Mouse (Mus musculus) embryonic facial prominence, embryonic 15.5 days (tissue): Measurements from ENCODE around the gene Nhp2. TPM values are rescaled to one million over a fixed set of nuclear protein-coding genes. Genes with fewer than 3 reads are reported as not detected.

Experiments used
- ATAC-seq: fragments of 200-750 bp; cut with Nextera tagmentation; 2 replicates; pipeline ENCODE4 v1.8.0; 2017; ENCODE audit warnings: low read depth, moderate TSS enrichment; ENCODE audit not compliant: insufficient number of reproducible peaks, low FRiP score, low TSS enrichment
- H3K27ac ChIP-seq: fragments of 300-500 bp; sonication (generic); replicated peaks from 2 replicates; pipeline ENCODE4 v1.5.1; 2015; ENCODE audit warnings: mild to moderate bottlenecking, inconsistent platforms
- H3K27me3 ChIP-seq: fragments of 300-500 bp; sonication (generic); 2 replicates; pipeline ENCODE4 v1.6.1; 2015; ENCODE audit warnings: inconsistent platforms
- H3K36me3 ChIP-seq: fragments of 300-500 bp; sonication (generic); 2 replicates; pipeline ENCODE4 v1.6.1; 2015; ENCODE audit warnings: mild to moderate bottlenecking, inconsistent platforms
- H3K4me1 ChIP-seq: fragments of 300-500 bp; sonication (generic); 2 replicates; pipeline ENCODE4 v1.6.1; 2015; ENCODE audit warnings: inconsistent platforms
- H3K4me2 ChIP-seq: fragments of 300-500 bp; sonication (generic); replicated peaks from 2 replicates; pipeline ENCODE4 v1.6.1; 2015; ENCODE audit warnings: mild to moderate bottlenecking, inconsistent platforms
- H3K4me3 ChIP-seq: fragments of 300-500 bp; sonication (generic); replicated peaks from 2 replicates; pipeline ENCODE4 v1.5.1; 2015; ENCODE audit warnings: mild to moderate bottlenecking, inconsistent platforms
- H3K9ac ChIP-seq: fragments of 300-500 bp; sonication (generic); 2 replicates; pipeline ENCODE4 v1.6.1; 2015; ENCODE audit warnings: inconsistent platforms
- H3K9me3 ChIP-seq: fragments of 300-500 bp; sonication (generic); replicated peaks from 2 replicates; pipeline ENCODE4 v1.6.1; 2016; ENCODE audit warnings: inconsistent platforms
- WGBS: fragments of 180-500 bp; shearing (Covaris S2); methylation state at CpG from one replicate; pipeline ENCODE4 v1.1.7; 2015; 5-methylcytosine and 5-hydroxymethylcytosine counted together
- polyA plus RNA-seq: library from polyadenylated mRNA; unstranded; fragments of >200 nt; fragmentation: Nextera tagmentation; extraction: Ambion mirVana; gene quantifications from 2 replicates; pipeline ENCODE4 v1.2.1, GENCODE M21; 2015

The Nhp2 gene
- polyA plus RNA-seq, 1 experiment from 2014 or later = 147 TPM

DNA sequence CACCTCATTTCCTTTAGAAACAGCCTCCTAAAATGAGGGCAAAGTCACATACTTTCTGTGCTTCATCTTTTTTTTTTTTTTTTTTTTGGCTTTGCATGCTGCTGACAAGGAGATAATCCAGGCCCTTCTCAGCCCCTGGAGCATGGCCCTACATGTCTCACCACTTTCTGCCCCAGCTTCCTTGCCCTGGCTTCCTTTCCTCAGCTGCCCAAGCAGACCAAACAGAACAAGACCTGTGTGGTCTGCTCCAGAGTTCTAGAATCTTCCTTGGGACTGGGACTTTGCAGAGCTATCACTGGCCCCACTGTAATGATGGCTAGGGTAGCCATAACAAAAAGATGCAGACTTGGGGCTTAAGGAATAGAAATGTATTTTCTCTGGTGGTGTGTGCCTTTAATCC, 29.5 kb upstream of the Nhp2 start:
- Histone ChIP-seq H3K4me2 (no peak overlapping the region), H3K9me3 (no peaks in the 10 kb centered on the region), H3K9ac (no peak overlapping the region), H3K4me3 (no peak overlapping the region), H3K27ac (no peak overlapping the region), H3K27me3 (no peaks in the 10 kb centered on the region), H3K36me3 (peaks cover 77% of the 10 kb centered on the region), H3K4me1 (peaks cover 15% of the 10 kb centered on the region; the same call in 1 of the 2 replicates)
- ATAC-seq = no peak

DNA sequence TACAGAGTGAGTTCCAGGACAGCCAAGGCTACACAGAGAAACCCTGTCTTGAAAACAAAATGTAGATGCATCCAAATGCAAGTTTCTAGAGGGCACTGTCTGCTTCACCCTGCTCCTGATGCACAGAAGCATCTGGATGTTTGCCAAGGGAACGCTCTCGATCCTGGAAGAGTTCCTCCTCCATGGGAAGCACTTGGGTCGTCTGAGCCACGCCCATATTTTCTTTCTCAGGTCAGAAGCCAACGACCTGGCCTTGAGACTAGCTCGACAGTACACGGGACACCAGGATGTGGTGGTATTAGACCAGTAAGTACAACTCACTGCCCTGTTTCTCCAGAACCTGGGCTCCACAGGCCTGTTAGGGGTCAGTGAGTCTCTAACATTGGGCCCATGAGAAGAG, 28.4 kb upstream of the Nhp2 start:
- 70% methylated on average over 7 of the region's 7 CpGs for WGBS
- 0 out of 2 replicates have a peak, but pooled peaks cover 5% of the 10 kb centered on the region for H3K4me1 ChIP-seq
- no peak for ATAC-seq
- H3K9ac ChIP-seq = no peak overlapping the region
- no peak overlapping the region for H3K4me3 ChIP-seq
- no peak overlapping the region for H3K4me2 ChIP-seq
- peaks cover 89% of the 10 kb centered on the region for H3K36me3 ChIP-seq
- no peaks in the 10 kb centered on the region for H3K9me3 ChIP-seq
- H3K27ac ChIP-seq = no peak overlapping the region
- no peaks in the 10 kb centered on the region for H3K27me3 ChIP-seq

DNA sequence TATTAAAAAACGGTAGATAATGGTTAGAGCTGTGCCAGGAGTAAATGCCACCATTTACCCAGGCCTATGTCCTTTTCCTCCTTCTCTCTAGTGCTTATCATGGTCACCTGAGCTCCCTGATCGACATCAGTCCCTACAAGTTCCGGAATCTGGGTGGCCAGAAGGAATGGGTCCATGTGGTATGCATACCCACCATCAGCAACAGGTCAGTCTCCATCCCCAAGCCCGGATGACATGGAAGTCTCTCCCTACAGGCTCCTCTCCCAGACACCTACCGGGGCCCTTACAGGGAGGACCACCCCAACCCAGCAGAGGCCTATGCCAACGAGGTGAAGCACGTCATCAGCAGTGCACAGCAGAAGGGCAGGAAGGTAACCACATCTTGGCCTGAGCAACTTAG, 27.6 kb upstream of the Nhp2 start:
- Histone ChIP-seq H3K4me1 (no peaks in the 10 kb centered on the region), H3K4me2 (no peak overlapping the region), H3K9ac (no peak overlapping the region), H3K27me3 (no peaks in the 10 kb centered on the region), H3K36me3 (peaks cover 93% of the 10 kb centered on the region), H3K9me3 (no peaks in the 10 kb centered on the region), H3K4me3 (no peak overlapping the region), H3K27ac (no peak overlapping the region)
- 86% methylated on average over 7 of the region's 7 CpGs for WGBS
- ATAC-seq = no peak

DNA sequence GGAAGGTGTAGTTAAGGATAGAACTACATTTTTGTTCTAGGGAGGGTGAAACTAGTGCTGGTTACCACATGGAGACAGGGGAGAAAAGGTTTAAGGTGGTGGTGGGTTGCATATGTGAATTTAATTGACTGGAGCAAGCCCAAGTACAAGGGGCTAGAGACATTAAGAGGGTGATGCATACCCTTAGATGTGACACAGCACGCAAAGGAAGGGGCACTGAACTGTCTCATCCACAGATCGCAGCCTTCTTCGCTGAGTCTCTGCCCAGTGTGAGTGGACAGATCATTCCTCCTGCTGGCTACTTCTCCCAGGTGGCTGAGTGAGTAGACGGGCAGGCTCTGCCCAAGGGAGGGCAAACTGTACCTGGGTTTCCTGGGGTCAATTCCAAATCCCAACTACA, 26.2 kb upstream of the Nhp2 start:
- Histone ChIP-seq H3K27me3 (no peaks in the 10 kb centered on the region), H3K4me1 (0 out of 2 replicates have a peak, but pooled peaks cover 3% of the 10 kb centered on the region), H3K9ac (no peak overlapping the region), H3K4me3 (no peak overlapping the region), H3K9me3 (no peaks in the 10 kb centered on the region), H3K36me3 (peaks cover 93% of the 10 kb centered on the region), H3K4me2 (no peak overlapping the region), H3K27ac (no peak overlapping the region)
- ATAC-seq = no peak
- 88% methylated on average over 4 of the region's 4 CpGs for WGBS

DNA sequence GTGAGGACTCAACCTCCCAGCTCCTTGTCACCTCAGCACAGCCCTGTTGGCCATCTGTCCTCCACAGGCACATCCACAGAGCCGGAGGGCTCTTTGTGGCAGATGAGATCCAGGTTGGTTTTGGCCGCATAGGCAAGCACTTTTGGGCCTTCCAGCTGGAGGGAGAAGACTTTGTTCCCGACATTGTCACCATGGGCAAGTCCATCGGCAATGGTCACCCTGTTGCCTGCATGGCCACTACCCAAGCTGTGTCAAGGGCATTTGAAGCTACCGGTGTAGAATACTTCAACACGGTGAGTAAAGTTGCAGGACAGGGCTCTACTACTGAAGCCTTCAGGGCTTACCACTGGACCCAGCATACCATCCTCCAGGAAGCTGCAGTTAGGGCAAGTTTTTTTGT, 25.7 kb upstream of the Nhp2 start:
- H3K4me2 ChIP-seq = no peak overlapping the region
- no peak overlapping the region for H3K4me3 ChIP-seq
- H3K27ac ChIP-seq = no peak overlapping the region
- 86% methylated on average over 6 of the region's 6 CpGs for WGBS
- ATAC-seq = no peak
- H3K36me3 ChIP-seq = peaks cover 93% of the 10 kb centered on the region
- no peaks in the 10 kb centered on the region for H3K27me3 ChIP-seq
- H3K9ac ChIP-seq = no peak overlapping the region
- 0 out of 2 replicates have a peak, but pooled peaks cover 3% of the 10 kb centered on the region for H3K4me1 ChIP-seq
- no peaks in the 10 kb centered on the region for H3K9me3 ChIP-seq

DNA sequence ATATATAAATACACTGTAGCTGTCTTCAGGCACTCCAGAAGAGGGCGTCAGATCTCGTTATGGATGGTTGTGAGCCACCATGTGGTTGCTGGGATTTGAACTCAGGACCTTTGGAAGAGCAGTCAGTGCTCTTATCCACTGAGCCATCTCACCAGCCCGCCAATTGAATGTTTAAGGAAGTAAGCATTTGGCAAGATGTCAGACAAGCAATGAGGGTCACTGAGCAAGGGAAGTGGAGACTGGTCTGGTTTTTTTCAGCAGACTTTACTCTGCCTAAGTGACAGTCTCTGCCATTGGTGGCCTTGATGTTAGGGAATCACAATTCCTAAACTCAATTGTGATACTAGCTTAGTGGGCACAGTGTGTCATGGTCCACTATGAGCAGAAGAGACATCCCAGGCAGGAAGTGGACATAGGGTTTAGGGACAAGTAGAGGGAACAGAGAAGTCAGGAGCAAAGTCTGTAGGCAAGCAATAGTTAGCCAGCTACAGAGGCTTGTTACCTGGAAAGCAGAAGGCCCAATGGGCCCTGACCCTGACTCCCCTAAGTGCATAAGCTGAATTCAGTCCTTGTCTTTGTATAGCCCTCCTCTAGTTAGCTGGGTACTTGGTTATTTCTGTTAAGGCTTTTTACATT, 24.7 kb upstream of the Nhp2 start:
- ATAC-seq = no peak
- H3K9ac ChIP-seq = no peak overlapping the region
- no peak overlapping the region for H3K4me3 ChIP-seq
- H3K9me3 ChIP-seq = no peaks in the 10 kb centered on the region
- H3K27me3 ChIP-seq = no peaks in the 10 kb centered on the region
- H3K4me2 ChIP-seq = no peak overlapping the region
- H3K36me3 ChIP-seq = peaks cover 93% of the 10 kb centered on the region
- H3K27ac ChIP-seq = no peak overlapping the region
- 0 out of 2 replicates have a peak, but pooled peaks cover 3% of the 10 kb centered on the region for H3K4me1 ChIP-seq
- 66% methylated on average over 3 of the region's 3 CpGs for WGBS

DNA sequence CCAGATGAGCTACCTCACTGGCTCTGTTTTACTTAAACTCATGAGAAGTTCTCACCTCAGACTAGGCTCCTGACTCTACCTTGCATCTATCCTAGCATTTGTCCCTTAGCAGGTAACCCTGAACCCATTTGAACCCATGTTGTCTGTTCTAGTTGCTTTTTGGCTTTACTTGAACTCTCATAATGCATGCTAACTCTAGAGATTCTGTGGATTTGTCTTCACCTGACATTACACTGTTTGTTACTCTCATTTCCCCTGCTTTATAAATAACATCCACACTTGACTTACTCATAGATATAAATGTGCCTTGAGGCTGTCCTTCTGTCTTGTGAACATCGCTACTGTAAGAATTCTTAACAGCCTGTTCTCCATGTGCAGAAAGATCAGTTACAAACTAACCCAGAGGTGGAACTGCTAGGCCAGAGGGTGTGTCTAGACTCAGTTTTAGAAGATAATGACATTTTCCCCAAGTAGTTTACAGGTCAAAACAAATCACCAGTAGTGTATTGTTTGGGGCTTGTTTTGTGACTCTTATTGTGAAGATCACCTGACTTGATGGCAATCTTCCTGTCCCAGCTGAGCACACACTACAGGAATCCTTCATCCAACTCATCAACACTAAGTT, 24.0 kb upstream of the Nhp2 start:
- Histone ChIP-seq H3K9me3 (no peaks in the 10 kb centered on the region), H3K4me2 (no peak overlapping the region), H3K4me1 (0 out of 2 replicates have a peak, but pooled peaks cover 3% of the 10 kb centered on the region), H3K4me3 (no peak overlapping the region), H3K9ac (no peak overlapping the region), H3K27me3 (no peaks in the 10 kb centered on the region), H3K36me3 (peaks cover 94% of the 10 kb centered on the region), H3K27ac (no peak overlapping the region)
- ATAC-seq = no peak
- WGBS = 63% methylated on average over 1 of the region's 1 CpGs

DNA sequence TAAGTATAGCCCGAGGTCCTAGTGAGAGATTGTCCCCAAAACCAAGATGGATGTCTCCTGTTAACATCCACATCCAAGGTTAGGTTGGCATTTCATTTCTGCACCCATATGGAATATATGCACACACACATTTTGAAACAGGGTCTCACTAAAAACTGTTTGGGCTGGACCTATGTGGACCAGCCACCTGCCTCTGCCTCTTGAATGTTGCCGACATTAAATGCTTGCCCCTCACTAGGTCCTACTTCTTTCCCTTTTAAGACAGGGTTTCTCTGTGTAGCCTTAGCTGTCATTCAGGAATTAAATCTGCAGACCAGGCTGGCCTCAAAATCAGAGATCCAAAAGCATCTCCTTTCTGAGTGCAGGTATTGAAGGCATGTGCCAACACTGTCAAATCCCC, 22.0 kb upstream of the Nhp2 start:
- WGBS = 77% methylated on average over 2 of the region's 2 CpGs
- no peak overlapping the region for H3K4me2 ChIP-seq
- no peak overlapping the region for H3K27ac ChIP-seq
- H3K36me3 ChIP-seq = peaks cover 95% of the 10 kb centered on the region
- no peaks in the 10 kb centered on the region for H3K27me3 ChIP-seq
- H3K9me3 ChIP-seq = no peaks in the 10 kb centered on the region
- H3K4me3 ChIP-seq = no peak overlapping the region
- H3K4me1 ChIP-seq = peaks cover 14% of the 10 kb centered on the region
- ATAC-seq = no peak
- no peak overlapping the region for H3K9ac ChIP-seq

DNA sequence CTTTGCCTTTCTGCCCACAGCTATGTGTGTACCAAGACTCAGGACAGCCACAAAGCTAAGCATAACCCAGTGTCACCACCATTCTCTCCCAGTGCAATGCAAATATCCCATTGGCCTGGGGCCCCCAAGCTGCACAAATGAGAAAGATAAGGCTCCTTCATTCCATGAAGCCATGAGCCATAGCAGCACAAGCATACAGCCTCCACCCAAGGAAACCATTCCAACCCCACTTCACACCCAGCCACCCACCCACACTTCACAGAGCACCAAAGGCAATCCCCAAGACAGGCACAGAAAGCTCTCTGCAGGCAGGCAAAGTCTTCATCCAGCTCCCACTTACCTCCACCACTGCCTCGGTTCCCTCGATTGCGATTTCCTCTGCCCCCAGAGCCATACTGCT, 17.3 kb upstream of the Nhp2 start:
- ATAC-seq = no peak
- 87% methylated on average over 3 of the region's 3 CpGs for WGBS
- no peak overlapping the region for H3K27ac ChIP-seq
- peaks cover 45% of the 10 kb centered on the region for H3K4me1 ChIP-seq
- H3K4me2 ChIP-seq = no peak overlapping the region
- H3K27me3 ChIP-seq = no peaks in the 10 kb centered on the region
- H3K36me3 ChIP-seq = peaks cover 81% of the 10 kb centered on the region
- H3K4me3 ChIP-seq = no peak overlapping the region
- no peak overlapping the region for H3K9ac ChIP-seq
- H3K9me3 ChIP-seq = no peaks in the 10 kb centered on the region

DNA sequence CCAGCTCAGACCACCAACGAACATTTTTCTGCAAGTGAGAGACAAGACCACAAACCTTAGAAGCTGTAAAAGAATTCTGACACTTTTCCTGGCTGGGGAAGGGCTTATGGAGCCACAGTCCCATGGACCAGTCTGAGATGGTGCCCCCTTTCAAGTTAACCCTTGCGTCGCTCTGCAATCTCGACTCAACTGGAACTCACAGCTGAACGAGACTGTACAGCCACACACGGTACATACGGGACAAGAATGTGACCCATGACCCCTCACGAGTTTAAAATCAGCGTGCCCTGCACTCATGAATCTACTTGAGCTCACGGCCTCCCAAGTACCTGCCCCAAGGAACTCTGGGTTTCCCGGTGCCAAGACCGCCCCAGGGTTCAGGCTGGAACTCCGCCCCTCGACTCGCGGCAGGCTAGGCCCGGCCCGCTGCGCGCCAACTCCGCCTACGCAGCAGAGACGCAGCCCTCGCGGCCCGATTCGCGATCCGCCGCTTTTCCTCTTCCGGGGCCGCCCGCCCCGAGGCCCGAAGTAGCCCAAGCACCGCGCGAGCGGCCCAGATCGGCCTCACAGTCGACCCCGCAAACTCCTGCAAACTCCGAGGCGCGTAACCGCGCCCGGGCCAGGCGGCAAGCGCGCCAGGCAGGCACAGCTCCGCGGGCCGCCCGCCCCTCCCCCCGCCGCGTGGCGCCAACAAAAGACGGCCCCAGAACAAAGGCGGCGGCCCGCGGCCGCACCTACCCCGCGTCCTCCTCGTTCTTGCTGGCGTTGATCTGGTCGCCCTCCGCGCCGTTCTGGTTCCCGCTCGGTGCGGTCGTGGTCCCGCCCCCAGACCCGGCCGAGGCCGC, 13.7 kb upstream of the Nhp2 start:
- Histone ChIP-seq H3K27ac (peak overlapping the region; percentile 95), H3K4me3 (peak overlapping the region; percentile 95), H3K4me2 (peak overlapping the region; percentile 68), H3K36me3 (peaks cover 45% of the 10 kb centered on the region), H3K27me3 (no peaks in the 10 kb centered on the region), H3K9me3 (no peaks in the 10 kb centered on the region), H3K9ac (peak overlapping the region; percentile 100), H3K4me1 (peaks cover 46% of the 10 kb centered on the region)
- under 1% methylated on average over 62 of the region's 81 CpGs for WGBS
- peak; percentile 77 for ATAC-seq

DNA sequence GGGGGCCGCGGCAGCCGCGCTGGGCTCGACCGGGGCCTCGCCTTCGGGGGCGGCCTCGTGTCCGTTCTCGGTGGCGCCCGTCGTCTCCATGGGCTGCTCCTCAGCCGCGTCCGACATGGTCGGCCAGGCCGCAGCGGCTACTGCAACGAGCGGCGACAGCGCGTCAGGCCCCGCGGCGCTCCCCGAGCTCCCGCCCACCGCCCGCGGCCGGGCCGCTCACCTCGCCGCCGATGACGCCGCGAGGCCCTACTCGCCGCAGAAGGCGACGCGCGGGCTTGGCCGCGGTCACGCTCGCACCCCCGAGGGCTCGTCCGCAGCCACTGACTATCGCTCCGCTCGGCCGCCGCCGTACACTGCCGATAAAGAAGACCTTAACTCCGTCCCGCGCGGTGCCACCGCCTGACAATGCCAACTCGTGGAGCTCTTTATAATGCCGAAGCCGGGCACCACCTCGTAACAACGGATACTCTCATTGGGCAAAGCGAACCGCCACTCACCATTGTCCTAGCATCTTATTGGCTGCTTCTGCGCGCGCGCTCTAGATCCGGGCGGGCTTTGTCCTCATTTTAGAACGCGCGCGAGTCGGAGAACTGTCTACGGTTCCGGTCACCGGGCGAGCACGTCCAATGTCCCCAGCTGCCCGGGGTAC, 13.0 kb upstream of the Nhp2 start, which contains the start of gene Hnrnpab:
Gene Hnrnpab, minus strand, starts transcription at position 401 of the 649 bp plus-strand sequence.
- under 1% methylated on average over 74 of the region's 91 CpGs for WGBS
- Histone ChIP-seq H3K9ac (peak within 1 kb of the TSS; percentile 100), H3K36me3 (peaks cover 37% of the 10 kb centered on the region), H3K27ac (peak within 1 kb of the TSS; percentile 95), H3K27me3 (no peaks in the 10 kb centered on the region), H3K4me1 (peaks cover 45% of the 10 kb centered on the region), H3K4me3 (peak within 1 kb of the TSS; percentile 95), H3K4me2 (peak within 1 kb of the TSS; percentile 68), H3K9me3 (no peaks in the 10 kb centered on the region)
- peak; percentile 92 for ATAC-seq
